Mouse (Mus musculus) ovary, adult 18-20 months (tissue): ENCODE results near the gene Vat1.
A peak's percentile ranks its signal among the peaks of the same experiment; 100 is the strongest.
"Not testable (repeated sequence)": the region's sequence is repeated elsewhere in the genome, so short reads cannot be mapped to it uniquely, and the experiment has no call there.

Experiments used
- DNase-seq: peaks from one replicate; pipeline ENCODE4 v3.0.0; 2022; ENCODE audit warnings: low spot score, mixed read lengths

The Vat1 gene

DNA sequence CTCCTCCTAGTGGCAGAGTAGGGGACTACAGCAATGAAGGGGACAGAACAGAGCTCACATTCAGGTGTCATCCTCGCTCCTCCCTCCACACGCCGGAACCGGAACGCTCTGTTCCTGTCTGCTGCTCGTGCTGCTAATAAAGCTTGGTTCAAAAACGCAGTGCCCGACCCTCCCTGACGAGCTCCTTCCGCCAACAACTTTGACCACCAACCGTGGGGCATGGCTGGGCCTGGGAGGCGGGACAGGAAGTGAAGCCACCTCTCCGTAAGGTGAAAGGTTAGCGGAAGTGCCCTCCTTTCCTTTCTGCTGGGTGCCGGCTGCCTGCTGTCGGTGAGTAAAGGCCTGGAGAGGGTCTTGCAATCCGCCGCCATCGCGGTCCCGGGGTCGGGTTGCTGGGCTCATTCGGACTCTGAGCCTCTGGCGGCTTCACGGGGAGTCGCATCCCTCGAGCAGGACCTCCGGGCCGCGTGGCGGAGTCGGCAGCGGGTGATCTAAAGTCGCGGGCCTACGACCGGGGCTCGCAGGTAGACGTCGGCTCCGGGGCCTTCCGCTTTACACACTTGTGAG, 23.8 kb downstream of the Vat1 start, which contains the start of gene Rpl27:
Rpl27 (plus strand) TSS at position 172 of the 567 bp plus-strand sequence.
- DNase-seq: peak; percentile 99

DNA sequence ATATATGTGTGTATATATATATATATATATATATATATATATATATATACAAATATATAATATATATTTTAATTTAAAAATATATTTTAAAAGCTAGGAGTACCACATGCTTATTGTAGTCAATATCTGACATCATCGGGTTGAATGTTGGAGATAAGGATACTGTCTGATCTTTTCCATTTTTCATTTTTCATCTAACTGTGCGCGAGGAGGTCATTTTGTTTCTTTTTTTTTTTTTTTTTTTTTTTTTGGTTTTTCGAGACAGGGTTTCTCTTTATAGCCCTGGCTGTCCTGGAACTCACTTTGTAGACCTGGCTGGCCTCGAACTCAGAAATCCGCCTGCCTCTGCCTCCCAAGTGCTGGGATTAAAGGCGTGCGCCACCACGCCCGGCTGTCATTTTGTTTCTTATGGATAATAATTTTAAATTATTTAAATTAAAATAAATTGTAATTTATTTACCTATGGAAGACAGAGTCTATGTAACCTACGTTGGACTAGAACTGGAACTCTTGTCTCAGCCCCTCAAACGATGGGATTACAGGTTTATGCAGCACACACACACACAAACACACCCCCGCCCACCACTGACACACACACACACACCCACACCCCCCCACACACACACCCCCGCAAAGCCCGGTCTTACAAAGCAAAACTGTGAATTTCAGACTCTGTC, 24.4 kb downstream of the Vat1 start:
- DNase-seq: not testable (repeated sequence)

DNA sequence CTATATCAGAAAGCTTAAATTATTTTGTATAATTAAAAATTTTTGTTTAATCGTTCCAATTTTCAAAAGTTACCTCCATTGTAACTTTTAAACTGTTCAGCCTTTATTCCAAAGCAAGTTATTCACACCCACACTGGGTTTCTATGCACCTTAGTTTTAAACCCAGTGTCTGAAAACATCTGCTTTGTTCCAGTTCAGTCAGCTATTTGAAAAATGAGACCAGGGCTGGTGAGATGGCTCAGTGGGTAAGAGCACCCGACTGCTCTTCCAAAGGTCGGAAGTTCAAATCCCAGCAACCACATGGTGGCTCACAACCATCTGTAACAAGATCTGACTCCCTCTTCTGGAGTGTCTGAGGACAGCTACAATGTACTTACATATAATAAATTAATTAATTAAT, 28.0 kb downstream of the Vat1 start:
- DNase-seq: not testable (repeated sequence)

DNA sequence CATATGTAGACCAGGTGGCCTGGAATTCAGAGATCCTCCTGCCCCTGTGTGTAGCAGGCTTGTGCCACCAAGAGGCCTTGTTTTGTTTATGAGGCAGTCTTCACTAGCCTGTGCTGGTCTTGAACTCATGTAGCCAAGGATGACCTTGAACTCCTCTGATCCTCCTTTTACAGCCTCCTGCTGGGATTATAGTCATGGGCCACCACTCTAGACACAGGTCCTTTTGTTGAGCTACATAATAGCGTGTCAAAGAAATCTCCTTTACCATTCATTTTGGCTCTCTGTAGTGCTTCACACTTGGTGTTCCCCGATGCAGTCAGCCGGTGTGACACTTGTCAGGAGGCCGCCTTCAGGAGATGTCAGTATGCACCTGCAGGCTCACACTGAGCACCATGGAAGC, 29.1 kb downstream of the Vat1 start:
- no peak for DNase-seq

DNA sequence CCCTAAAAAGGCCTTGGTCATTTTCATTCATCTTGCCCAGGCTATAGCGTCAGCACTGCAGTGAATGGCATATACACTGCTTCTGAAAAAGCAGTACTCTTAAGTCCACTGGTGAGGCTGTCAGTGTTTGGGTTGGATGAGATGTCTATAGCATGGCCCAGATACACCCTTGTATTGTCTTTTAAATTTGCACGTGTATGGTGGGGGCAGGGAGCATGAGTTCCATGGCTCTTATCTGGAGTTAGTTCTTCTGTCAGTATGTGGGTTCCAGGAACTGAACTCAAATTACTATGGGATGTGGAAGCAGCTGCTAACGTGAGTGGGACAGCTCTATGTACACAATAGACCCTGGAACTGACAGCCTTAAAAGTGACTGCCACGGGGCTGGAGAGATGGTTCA, 30.2 kb downstream of the Vat1 start:
- DNase-seq: no peak

DNA sequence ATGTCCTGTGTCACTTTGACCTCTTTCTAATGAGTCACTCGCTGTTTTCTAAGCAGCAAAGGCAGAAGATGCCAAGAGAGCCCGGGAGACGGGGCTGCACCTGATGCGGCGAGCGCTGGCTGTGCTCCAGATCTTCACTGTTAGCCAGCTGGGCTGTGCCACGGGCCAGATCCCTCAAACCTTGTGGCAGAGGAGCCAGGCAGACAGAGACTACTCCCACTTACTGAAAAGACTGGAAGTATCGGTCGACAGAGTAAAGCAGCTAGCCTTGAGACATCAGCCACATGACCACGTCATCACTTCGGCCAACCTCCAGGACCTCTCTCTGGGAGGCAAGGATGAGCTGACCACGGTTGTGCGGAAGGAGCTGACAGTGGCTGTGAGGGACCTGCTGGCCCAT, 32.6 kb downstream of the Vat1 start:
- peak; percentile 52 for DNase-seq

DNA sequence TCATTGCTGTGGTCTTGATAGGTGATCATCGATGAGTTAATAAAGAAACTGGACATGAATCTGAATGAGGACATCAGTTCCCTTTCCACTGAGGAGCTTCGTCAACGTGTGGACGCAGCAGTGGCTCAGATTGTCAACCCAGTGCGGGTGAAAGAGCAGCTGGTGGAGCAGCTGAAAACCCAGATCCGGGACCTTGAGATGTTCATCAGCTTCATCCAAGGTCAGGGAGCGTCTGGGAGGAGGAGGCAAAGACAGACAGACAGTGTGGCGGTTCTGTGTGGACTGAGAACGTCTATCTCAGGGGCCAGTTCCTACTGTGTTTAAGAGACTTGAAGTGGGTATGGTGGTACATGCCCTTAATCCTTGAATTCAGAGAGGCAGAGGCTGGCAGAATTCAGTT, 34.7 kb downstream of the Vat1 start:
- DNase-seq: peak; percentile 56

DNA sequence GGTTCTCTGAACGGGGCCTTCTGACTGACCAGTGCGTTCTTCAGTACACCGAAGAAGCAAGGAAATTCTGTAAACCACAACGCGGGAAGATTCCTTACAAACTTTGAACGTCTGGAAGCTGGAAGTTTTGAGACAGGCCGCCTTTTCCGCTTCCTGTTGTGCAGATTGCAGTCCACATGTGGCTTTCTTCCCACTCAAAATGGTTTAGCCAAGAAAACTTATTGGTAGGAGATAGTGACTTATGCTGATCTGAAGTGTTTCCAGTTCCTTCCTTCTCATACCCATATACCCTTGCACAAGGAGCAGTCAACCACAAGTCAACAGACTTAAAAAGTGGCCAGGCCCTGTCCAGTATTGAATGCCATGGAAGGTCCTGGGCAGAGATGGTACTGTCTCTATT, 39.9 kb downstream of the Vat1 start:
- no peak for DNase-seq

DNA sequence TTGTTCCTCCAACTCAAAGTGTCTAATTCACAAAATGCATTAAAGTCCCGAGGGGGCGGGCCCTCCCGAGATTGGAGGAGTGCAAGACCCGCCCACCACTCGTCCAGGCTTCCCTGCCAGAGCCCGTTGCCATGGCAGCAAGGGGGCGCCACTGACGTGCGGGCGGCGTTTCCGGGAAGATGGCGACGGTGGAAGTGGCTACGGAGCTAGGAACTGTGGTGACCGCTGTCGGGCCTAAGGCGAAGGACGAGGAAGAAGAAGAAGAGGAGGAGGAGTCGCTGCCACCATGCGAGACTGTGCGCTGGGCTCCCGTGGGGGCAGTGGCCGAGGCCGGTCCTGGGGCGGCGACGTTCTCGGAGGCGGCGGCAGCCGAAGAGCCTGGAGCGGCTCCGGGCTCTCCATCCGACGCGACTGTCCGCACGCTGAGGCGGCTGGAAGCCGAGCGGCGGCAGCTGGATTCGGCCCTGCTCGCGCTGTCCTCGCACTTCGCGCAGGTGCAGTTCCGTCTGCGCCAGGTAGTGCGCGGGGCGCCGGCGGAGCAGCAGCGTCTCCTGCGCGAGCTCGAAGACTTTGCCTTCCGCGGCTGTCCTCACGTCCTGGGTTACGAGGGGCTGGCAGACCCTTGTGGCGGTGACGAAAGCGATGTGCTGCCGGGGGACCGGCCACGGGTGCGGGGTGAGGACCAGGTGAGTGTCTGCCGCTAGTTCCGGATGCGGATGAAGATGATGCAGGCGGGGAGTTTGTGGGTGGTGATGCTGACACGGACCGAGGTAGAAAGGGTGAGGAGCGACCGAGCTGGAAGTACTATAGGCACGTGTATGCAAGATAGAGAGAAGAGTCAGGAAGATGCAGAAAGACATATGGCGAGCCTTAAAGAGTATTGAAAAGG, 40.9 kb downstream of the Vat1 start, which contains the start of the genes Rundc1 and Ptges3l:
Rundc1 (plus strand) TSS at position 161 of the 889 bp plus-strand sequence.
Ptges3l (minus strand) TSS at position 409 of the 889 bp plus-strand sequence.
- DNase-seq: peak; percentile 95

DNA sequence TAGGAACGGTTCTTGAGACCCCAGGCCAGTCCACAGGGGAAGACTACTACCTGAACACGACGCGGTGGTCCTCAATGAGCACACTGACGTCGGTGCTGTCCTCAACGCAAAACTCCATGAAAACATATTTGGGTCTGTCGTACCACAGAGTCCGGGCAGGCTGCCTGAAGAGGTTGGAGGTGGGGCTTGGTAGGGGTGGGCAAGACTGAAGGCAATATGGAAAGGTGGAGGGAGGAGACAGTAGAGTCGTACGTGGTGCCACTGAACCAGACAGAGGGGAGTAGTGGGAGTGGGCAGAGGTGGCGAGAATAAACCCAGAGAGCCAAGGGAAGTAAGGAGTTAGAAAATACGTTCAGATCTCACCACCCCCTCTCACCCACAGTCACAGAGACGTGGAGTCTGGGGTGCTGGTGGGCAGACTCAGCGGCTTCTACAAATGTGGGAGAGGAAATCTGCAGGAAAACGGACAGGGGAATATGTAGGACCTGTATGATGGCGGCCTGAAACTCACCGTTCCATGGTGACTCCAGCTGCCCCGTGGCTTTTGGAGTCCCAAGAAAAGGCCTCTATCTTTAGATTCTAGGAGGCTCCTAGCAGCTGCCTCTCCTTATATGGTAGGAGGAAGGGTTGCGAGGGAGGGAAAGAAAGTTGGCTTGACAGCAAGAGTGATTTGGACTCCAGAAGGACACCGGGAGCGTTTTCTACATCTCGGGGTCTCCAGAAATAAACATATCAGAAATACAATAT, 41.8 kb downstream of the Vat1 start, which contains the start of gene Gm27029:
Gm27029 (minus strand) TSS at position 692 of the 747 bp plus-strand sequence.
- no peak for DNase-seq

DNA sequence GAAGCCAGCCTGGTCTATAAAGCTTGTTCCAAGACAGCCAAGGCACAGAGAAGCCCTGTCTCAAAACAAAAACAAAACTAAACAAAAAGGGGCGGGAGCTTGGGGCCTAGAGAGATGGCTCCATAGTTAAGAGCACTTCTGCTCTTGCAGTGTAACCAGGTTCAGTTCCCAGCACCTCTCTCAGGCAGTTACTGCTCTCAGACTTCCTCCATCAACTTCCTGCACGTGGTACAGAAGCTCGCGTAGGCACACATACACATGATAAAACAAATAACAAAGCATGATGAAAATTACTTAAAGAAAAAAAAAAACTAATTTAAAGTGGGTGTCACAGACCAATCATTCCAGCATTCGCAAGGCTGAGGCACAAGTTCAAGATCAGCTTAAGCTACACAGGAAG, 45.9 kb downstream of the Vat1 start:
- DNase-seq: no peak

DNA sequence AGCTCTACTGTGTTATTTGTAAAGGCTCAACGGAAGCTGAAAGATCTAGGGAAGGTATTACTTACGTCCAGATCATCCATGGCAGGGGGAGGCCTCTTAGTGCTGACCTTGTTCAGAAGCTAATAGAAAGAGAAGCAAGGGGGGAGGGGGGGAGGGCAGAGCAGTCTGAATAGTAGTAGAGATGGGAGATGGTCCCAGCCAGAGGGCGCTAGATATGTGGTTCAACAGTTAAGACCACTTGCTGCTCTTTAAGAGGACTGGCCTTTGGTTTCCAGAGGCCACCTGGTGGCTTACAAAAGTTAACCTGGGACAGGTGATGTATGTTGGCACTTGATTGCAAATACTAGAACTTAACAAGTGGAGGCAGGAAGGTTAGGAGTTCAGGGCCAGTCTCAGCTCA, 46.4 kb downstream of the Vat1 start:
- DNase-seq: no peak

DNA sequence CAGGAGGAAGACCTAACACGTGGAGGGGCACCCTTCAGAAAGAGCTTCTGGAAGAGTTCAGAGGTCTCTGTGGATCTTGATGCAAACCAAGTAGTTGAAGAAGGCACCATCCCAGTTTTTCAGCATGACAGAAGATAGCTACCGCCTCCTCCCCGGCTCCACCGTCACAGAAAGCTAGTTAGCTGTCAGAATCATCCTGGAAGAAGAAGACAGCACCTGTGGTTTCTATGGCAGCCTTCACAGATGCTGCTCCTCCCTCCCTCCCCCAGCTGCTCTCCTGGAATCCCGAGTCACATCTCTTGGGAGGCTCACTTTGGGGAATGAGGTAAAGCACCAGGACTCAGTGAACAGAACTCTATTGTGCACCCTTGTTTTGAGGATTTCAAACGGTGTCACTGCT, 47.0 kb downstream of the Vat1 start:
- no peak for DNase-seq

DNA sequence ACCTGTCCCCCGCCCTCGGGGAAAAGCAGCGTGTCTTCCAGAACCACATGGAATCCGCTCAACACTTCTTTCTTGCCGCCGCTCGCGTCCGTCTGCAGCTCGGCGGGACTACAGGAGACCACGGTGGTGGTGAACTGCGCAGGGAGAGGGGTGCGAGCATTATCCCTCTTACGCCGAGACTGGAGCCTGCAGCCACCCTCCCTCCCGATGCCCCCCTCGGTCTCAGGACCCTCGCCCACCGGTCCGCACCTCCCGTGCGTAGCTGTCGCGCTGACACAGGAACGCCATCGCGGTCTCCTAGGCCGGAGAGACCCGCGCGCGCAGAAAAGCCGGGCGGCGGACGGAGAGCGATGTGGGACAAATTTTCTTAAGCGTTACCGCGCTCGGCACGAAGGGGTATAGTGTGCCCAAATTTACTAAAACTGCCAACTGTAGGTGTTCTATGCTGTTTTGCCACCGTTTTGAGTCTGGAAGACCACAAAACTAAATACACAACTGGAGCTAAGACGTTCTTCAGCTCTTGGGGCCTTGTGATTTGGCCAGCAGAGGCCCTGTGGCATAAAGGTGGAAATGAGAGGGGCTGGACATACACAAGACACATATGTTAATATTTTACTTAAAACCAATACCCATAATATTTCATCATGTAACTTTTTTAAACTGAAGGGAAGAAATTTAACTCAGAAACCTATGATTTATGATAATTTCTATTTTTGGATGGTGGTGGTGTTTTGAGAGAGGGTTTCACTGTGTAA, 48.8 kb downstream of the Vat1 start, which contains the start of gene Aarsd1:
Aarsd1 (minus strand) TSS at position 515 of the 755 bp plus-strand sequence.
- peak; percentile 72 for DNase-seq

DNA sequence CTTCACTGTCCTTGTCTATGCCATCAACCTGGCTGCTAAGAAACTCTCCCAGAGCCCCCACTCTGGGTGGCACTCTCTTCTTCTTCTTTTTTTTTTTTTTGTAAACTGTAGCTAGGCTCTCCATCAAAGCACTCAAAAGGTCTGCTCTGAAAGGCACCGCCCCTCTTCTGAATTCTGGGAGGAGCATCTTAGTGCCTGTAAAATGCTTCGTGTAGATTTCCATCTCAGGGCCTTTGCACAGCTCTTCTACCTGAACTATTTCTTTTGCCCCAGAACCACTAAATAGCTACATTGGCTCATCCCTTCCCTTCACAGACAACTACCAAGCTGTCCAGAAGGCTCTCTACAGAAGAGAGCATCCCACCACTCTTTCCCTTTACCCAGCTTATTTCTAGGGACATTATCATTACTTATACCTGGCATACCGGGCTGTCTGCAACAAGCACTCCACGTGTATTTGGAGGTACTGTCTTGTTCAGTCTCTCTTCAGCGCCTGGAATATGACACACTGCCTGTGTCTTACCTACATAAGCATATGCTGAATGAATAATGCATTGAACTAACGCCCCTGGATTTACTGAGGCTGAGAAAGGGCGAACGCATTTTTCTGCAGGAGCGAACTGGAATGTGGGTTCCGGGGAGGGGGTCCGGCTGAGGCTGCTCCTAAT, 49.5 kb downstream of the Vat1 start:
- DNase-seq: no peak

DNA sequence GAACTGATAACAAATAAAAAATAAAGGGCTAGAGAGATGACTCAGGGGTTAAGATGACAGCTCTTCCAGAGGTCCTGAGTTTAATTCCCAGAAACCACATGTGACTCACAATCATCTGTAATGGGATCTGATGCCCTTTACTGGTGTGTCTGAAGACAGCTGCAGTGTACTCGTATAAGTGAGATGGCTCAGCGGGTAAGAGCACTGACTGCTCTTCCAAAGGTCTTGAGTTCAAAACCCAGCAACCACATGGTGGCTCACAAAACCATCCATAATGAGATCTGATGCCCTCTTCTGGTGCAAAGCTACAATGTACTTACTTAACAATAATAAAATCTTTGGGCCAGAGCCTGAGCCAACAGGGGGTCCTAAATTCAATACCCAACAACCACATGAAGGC, 50.7 kb downstream of the Vat1 start:
- DNase-seq: no peak
